Mouse (Mus musculus): ENCODE measurements around the gene Syt16. TPM values are rescaled to one million over a fixed set of nuclear protein-coding genes. Genes with fewer than 3 reads are reported as not detected.
A peak's percentile ranks its signal among the peaks of the same experiment; 100 is the strongest.

The Syt16 gene
- polyA plus RNA-seq, 1 experiment from 2014 or later: 1.2 TPM

DNA sequence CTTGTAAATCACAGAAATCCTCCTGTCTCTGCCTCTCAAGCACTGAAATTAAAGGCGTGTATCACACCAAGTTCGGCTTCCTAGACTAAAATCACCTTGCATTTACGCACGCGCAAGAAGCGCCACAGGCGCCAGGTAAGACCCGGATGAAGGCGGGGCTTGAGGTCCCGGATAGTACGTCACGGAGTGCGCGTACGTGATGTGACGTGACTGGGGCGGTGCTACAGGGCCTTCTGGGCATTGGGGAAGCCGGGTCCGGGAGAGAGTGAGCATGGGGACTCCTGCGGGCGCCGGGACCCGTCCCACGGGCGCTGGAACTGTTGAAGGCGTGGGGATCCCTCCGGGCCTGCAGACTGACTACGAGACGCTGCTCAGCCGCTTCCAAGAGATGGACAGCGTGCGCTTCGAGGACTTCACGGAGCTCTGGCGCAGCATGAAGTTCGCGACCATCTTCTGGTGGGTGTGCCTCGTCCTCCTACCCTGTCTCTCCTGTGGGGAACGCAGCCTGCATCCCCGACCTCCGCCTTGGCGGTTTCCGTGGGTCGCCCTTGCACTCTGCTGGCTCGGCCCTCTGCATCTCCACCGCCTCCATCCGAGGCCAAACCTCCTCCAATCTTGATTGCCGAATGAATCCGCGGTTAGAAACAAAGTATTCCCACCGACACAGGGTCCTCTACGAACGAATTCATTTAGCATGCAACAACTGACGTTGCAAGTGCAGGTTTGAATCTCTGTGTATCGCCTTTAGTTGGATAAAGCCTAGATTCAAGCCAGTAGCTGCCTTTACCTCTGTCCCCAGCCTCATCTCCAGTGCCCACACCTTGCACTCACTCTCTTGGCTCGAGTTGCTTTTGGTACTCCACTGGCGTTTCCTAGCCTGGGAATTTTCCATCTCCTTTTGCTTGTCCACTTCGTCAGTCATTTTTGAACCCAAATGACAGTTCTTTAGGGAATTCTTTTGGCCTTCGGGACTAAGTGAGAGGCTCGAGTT is 32.9 kb upstream of the Syt16 start, which contains the start of gene Snapc1:
Gene Snapc1, plus strand, starts transcription at position 191 of the 991 bp plus-strand sequence.
- Histone ChIP-seq H3K4me2 (replicated peaks; ENCODE audit: low read depth, low read length) (peak within 1 kb of the TSS; percentile 84), H3K4me3 (ENCODE audit: low read length) (peak within 1 kb of the TSS; percentile 85), H3K27me3 (ENCODE audit: control insufficient read depth, insufficient read depth, low read length) (no peaks in the 10 kb centered on the region), H3K9me3 (ENCODE audit: control insufficient read depth, low read length) (no peaks in the 10 kb centered on the region), H3K4me1 (ENCODE audit: control insufficient read depth, insufficient read depth, low read length) (no peaks in the 10 kb centered on the region; the same call in 1 of the 2 replicates), H3K27ac (ENCODE audit: low read depth, low read length) (peak within 1 kb of the TSS; percentile 71; the same call in 1 of the 2 replicates), H3K36me3 (ENCODE audit: control insufficient read depth, insufficient read depth, low read length) (peaks cover 17% of the 10 kb centered on the region), H3K9ac (ENCODE audit: low read depth, low read length) (peak within 1 kb of the TSS; percentile 80)
- WGBS: 1% methylated on average over 60 of the region's 60 CpGs
- ATAC-seq (ENCODE audit: low FRiP score, low TSS enrichment): peak; percentile 100

DNA sequence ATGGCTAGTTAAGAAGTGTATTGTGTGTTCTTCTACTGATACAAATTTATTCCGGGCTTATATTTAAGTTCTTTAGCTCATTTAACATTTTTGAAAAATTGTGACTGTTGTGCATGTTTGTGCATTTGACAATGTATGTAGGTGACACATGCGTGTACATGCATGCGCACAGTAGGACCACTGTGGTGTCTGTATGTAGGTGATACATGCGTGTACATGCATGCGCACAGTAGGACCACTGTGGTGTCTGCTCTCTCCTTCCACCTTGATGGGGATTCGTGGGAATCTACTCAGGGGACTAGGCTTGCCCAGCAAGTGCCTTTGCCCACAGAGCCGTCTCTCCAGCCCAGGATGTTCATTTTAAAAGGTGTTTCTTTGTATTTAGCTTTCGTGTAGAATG is 28.3 kb upstream of the Syt16 start:
- ATAC-seq (ENCODE audit: low FRiP score, low TSS enrichment): no peak
- peaks cover 5% of the 10 kb centered on the region for H3K9me3 ChIP-seq (ENCODE audit: control insufficient read depth, low read length)
- 93% methylated on average over 8 of the region's 8 CpGs for WGBS
- H3K4me3 ChIP-seq (ENCODE audit: low read length): no peak overlapping the region
- no peaks in the 10 kb centered on the region; the same call in 1 of the 2 replicates for H3K4me1 ChIP-seq (ENCODE audit: control insufficient read depth, insufficient read depth, low read length)
- H3K27ac ChIP-seq (ENCODE audit: low read depth, low read length): no peak overlapping the region
- H3K9ac ChIP-seq (ENCODE audit: low read depth, low read length): no peak overlapping the region
- H3K27me3 ChIP-seq (ENCODE audit: control insufficient read depth, insufficient read depth, low read length): no peaks in the 10 kb centered on the region
- no peak overlapping the region for H3K4me2 ChIP-seq (replicated peaks; ENCODE audit: low read depth, low read length)
- H3K36me3 ChIP-seq (ENCODE audit: control insufficient read depth, insufficient read depth, low read length): peaks cover 50% of the 10 kb centered on the region

DNA sequence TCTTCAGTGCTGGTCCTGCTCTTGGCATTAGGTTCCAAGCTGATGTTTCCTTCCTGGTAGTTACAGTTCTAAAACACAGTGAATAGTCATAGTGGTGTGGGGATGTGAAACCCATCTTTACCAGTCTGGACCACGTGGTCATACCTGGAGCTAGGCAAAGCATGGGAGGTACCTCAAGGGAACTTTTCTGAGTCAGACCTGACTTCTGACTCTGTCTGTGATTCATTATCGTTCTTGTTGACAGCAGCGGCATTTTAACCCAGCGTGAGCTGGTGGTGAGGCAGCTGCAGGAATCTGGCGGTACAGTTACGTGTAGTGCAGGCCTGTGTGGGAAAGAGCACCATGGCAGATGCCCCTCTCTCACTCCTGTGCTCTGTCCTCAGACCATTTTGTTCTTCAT is 22.9 kb upstream of the Syt16 start:
- Histone ChIP-seq H3K9me3 (ENCODE audit: control insufficient read depth, low read length) (peaks cover 5% of the 10 kb centered on the region), H3K4me3 (ENCODE audit: low read length) (no peak overlapping the region), H3K27me3 (ENCODE audit: control insufficient read depth, insufficient read depth, low read length) (no peaks in the 10 kb centered on the region), H3K4me2 (replicated peaks; ENCODE audit: low read depth, low read length) (no peak overlapping the region), H3K36me3 (ENCODE audit: control insufficient read depth, insufficient read depth, low read length) (peaks cover 76% of the 10 kb centered on the region), H3K4me1 (ENCODE audit: control insufficient read depth, insufficient read depth, low read length) (no peaks in the 10 kb centered on the region), H3K27ac (ENCODE audit: low read depth, low read length) (no peak overlapping the region), H3K9ac (ENCODE audit: low read depth, low read length) (no peak overlapping the region)
- no peak for ATAC-seq (ENCODE audit: low FRiP score, low TSS enrichment)
- WGBS: 94% methylated on average over 6 of the region's 6 CpGs

DNA sequence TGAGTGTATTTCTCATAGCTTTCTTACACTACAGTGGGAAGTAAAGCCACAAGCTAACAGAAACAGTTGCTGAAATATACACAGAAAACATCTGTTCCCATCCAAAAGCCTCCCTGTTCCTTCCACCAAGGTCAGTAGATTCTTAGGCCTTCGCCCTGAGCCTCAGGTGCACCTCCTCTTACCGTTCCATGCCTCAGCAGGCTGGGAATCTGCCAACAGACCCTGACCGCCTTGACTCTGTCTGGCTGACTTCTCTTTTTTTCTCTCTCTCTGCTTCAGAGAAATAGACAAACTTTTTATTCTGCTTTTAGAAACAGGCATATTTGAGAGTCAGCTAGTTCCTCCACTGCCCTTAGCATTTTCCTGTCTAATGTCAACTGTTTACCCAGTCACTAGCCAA is 19.3 kb upstream of the Syt16 start:
- H3K9ac ChIP-seq (ENCODE audit: low read depth, low read length): no peak overlapping the region
- no peak overlapping the region for H3K4me3 ChIP-seq (ENCODE audit: low read length)
- 96% methylated on average over 3 of the region's 3 CpGs for WGBS
- no peak overlapping the region for H3K27ac ChIP-seq (ENCODE audit: low read depth, low read length)
- no peaks in the 10 kb centered on the region for H3K4me1 ChIP-seq (ENCODE audit: control insufficient read depth, insufficient read depth, low read length)
- peaks cover 77% of the 10 kb centered on the region for H3K36me3 ChIP-seq (ENCODE audit: control insufficient read depth, insufficient read depth, low read length)
- H3K9me3 ChIP-seq (ENCODE audit: control insufficient read depth, low read length): no peaks in the 10 kb centered on the region
- ATAC-seq (ENCODE audit: low FRiP score, low TSS enrichment): no peak
- no peaks in the 10 kb centered on the region for H3K27me3 ChIP-seq (ENCODE audit: control insufficient read depth, insufficient read depth, low read length)
- no peak overlapping the region for H3K4me2 ChIP-seq (replicated peaks; ENCODE audit: low read depth, low read length)

DNA sequence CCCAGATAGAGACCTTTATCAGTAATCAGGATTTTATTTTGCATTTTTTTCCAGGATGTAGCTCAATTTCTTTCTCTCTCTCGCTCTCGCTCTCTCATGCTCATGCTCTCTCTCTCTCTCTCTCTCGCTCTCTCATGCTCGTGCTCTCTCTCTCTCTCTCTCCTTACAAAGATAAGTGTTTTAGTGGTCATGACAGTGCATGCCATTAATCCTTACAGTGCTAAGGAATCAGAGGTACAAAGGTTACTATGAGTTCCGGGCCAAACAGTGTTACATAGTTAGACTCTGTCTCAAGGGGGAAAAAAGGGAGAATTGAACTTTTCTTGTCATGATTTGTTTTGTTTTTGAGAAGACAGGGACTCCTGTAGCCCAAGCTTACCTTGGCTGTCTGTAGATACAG is 17.8 kb upstream of the Syt16 start:
- WGBS: 92% methylated on average over 5 of the region's 5 CpGs
- Histone ChIP-seq H3K4me3 (ENCODE audit: low read length) (no peak overlapping the region), H3K36me3 (ENCODE audit: control insufficient read depth, insufficient read depth, low read length) (peaks cover 80% of the 10 kb centered on the region), H3K27ac (ENCODE audit: low read depth, low read length) (no peak overlapping the region), H3K9me3 (ENCODE audit: control insufficient read depth, low read length) (no peaks in the 10 kb centered on the region), H3K4me1 (ENCODE audit: control insufficient read depth, insufficient read depth, low read length) (no peaks in the 10 kb centered on the region), H3K27me3 (ENCODE audit: control insufficient read depth, insufficient read depth, low read length) (no peaks in the 10 kb centered on the region), H3K4me2 (replicated peaks; ENCODE audit: low read depth, low read length) (no peak overlapping the region), H3K9ac (ENCODE audit: low read depth, low read length) (no peak overlapping the region)
- ATAC-seq (ENCODE audit: low FRiP score, low TSS enrichment): no peak

DNA sequence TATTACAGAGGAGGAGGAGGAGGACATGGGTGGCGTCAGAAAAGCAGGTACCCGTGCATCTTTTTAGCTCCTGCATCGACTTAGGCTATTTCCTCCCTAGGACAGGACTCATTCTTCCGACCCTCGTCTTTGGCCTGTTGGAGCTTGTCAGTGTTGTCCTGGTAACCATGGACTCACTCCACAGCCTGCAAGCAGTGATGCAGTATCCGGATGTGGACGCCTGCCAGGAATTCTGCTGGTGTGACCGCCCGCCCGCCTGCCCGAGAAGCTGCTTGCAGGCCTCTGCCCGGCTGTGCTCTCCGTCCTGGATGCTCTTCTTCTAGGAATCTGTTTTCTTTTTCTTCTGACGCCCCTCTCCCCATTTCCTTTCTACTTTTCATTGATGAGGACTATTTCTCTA is 14.9 kb upstream of the Syt16 start:
- no peak overlapping the region for H3K27ac ChIP-seq (ENCODE audit: low read depth, low read length)
- no peaks in the 10 kb centered on the region for H3K4me1 ChIP-seq (ENCODE audit: control insufficient read depth, insufficient read depth, low read length)
- peaks cover 71% of the 10 kb centered on the region for H3K36me3 ChIP-seq (ENCODE audit: control insufficient read depth, insufficient read depth, low read length)
- 76% methylated on average over 14 of the region's 14 CpGs for WGBS
- no peak overlapping the region for H3K4me2 ChIP-seq (replicated peaks; ENCODE audit: low read depth, low read length)
- no peak overlapping the region for H3K9ac ChIP-seq (ENCODE audit: low read depth, low read length)
- no peaks in the 10 kb centered on the region for H3K27me3 ChIP-seq (ENCODE audit: control insufficient read depth, insufficient read depth, low read length)
- H3K9me3 ChIP-seq (ENCODE audit: control insufficient read depth, low read length): no peaks in the 10 kb centered on the region
- H3K4me3 ChIP-seq (ENCODE audit: low read length): no peak overlapping the region
- ATAC-seq (ENCODE audit: low FRiP score, low TSS enrichment): no peak

DNA sequence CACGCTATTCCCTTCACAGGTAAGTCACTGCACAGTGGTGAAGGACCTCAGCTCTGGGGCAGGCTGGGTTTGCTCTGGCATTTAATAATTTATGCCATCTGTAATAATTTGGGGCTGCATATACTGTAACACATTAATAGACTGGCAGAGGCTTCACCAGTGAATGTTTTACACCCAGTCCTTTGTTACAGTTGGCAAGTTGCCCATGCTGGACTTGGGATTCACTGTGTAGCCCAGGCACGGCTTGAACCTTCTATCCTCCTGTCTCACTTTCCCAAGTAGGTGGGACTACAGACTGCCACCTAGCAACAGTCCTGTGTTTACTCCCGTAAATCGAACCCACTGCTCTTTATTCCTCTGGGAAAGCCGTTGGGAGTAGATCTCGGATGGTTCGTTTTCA is 11.2 kb upstream of the Syt16 start:
- no peak for ATAC-seq (ENCODE audit: low FRiP score, low TSS enrichment)
- Histone ChIP-seq H3K4me2 (replicated peaks; ENCODE audit: low read depth, low read length) (no peak overlapping the region), H3K27ac (ENCODE audit: low read depth, low read length) (no peak overlapping the region), H3K9me3 (ENCODE audit: control insufficient read depth, low read length) (no peaks in the 10 kb centered on the region), H3K36me3 (ENCODE audit: control insufficient read depth, insufficient read depth, low read length) (peaks cover 41% of the 10 kb centered on the region), H3K9ac (ENCODE audit: low read depth, low read length) (no peak overlapping the region), H3K4me1 (ENCODE audit: control insufficient read depth, insufficient read depth, low read length) (no peaks in the 10 kb centered on the region), H3K27me3 (ENCODE audit: control insufficient read depth, insufficient read depth, low read length) (no peaks in the 10 kb centered on the region), H3K4me3 (ENCODE audit: low read length) (no peak overlapping the region)
- 77% methylated on average over 7 of the region's 7 CpGs for WGBS

DNA sequence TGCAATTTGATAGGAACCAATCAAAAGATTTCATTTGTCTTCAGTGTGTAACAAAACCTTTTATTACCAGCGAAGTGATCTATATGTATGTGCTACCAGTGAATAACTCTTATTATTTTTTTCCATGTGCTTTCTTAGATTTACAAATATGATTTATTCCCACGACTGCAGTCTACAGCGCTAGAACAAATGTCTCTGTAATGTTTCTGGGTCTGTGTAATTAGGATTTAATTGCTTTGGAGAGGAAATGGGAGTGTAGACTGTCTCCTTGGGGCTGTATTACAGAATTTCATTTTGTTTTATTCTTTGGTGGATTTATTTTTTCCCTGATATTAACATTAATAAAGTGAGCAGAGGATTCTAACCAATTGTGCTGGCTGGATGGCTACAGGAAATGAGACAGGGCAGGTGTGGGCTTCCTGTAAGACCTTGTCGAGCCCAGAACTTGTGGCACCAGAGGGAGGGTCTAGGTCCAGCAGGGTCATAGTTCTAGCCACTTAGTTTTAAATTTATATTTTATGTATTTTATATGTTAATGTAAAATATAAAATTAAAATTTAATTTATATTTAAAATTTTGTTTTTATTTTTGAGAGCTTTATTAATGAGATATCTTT is 9.0 kb upstream of the Syt16 start:
- Histone ChIP-seq H3K36me3 (ENCODE audit: control insufficient read depth, insufficient read depth, low read length) (peaks cover 20% of the 10 kb centered on the region), H3K9ac (ENCODE audit: low read depth, low read length) (no peak overlapping the region), H3K27ac (ENCODE audit: low read depth, low read length) (no peak overlapping the region), H3K4me1 (ENCODE audit: control insufficient read depth, insufficient read depth, low read length) (no peaks in the 10 kb centered on the region), H3K27me3 (ENCODE audit: control insufficient read depth, insufficient read depth, low read length) (no peaks in the 10 kb centered on the region), H3K4me3 (ENCODE audit: low read length) (no peak overlapping the region), H3K9me3 (ENCODE audit: control insufficient read depth, low read length) (no peaks in the 10 kb centered on the region), H3K4me2 (replicated peaks; ENCODE audit: low read depth, low read length) (no peak overlapping the region)
- WGBS: 80% methylated on average over 4 of the region's 4 CpGs
- ATAC-seq (ENCODE audit: low FRiP score, low TSS enrichment): no peak

DNA sequence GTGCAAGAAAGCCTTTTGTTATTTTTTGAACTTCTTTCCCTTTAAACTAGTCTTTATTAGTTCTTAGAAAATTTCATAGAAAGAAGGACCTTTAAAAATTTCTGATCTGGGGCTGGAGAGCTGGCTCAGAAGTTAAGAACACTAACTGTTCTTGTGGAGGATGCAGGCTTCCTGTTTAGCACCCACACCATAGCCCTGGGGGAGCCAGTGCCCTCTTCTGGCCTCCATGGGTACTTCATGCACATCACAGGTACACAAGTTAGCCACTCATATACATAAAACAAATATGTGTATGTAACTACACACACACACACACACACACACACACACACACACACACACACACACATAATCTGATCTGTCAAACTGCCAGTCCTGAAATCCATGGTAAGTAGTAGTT is 7.9 kb upstream of the Syt16 start:
- Histone ChIP-seq H3K27ac (ENCODE audit: low read depth, low read length) (no peak overlapping the region), H3K9ac (ENCODE audit: low read depth, low read length) (no peak overlapping the region), H3K4me2 (replicated peaks; ENCODE audit: low read depth, low read length) (no peak overlapping the region), H3K36me3 (ENCODE audit: control insufficient read depth, insufficient read depth, low read length) (peaks cover 11% of the 10 kb centered on the region), H3K27me3 (ENCODE audit: control insufficient read depth, insufficient read depth, low read length) (no peaks in the 10 kb centered on the region), H3K4me3 (ENCODE audit: low read length) (no peak overlapping the region), H3K9me3 (ENCODE audit: control insufficient read depth, low read length) (no peaks in the 10 kb centered on the region), H3K4me1 (ENCODE audit: control insufficient read depth, insufficient read depth, low read length) (no peaks in the 10 kb centered on the region)
- no peak for ATAC-seq (ENCODE audit: low FRiP score, low TSS enrichment)

Data from kidney, embryonic 14.5 days (tissue).